Mouse (Mus musculus) left cerebral cortex, adult 9 months (tissue): ENCODE measurements around the gene Ifnab.

Experiments
- DNase-seq, 2 experiments: peaks; one replicate each; pipeline ENCODE4 v3.0.0; 2022; ENCODE audit warnings: low spot score in 2 of 2

Gene Ifnab

GRCm38 (mm10) chr4:88691259-88691658 lies at the start of gene Ifnab:
TSS of gene Ifnab (minus strand) at chr4:88691359.
- DNase-seq: no peak

GRCm38 (mm10) chr4:88739036-88739435 lies 47.9 kb upstream of the Ifnab start:
- no peak for DNase-seq

GRCm38 (mm10) chr4:88738480-88738879 lies 47.3 kb upstream of the Ifnab start:
- DNase-seq: peak in 1 of 2 experiments; percentile 62

GRCm38 (mm10) chr4:88727324-88727723 lies 36.2 kb upstream of the Ifnab start:
- no peak for DNase-seq

GRCm38 (mm10) chr4:88726727-88727126 lies 35.6 kb upstream of the Ifnab start:
- no peak for DNase-seq

GRCm38 (mm10) chr4:88723497-88724090 lies 32.4 kb upstream of the Ifnab start:
- no peak for DNase-seq

GRCm38 (mm10) chr4:88721791-88722721 lies 30.9 kb upstream of the Ifnab start, which contains the start of the genes Gm26566 and Klhl9:
TSS of gene Gm26566 (plus strand) at chr4:88721805.
TSS of gene Klhl9 (minus strand) at chr4:88722465.
- peak; percentile 61 to 84 for DNase-seq

- DNase-seq: no peak
Observed at GRCm38 (mm10) chr4:88718715-88719114, 27.6 kb upstream of the Ifnab start.

- no peak for DNase-seq
Observed at GRCm38 (mm10) chr4:88715059-88715458, 23.9 kb upstream of the Ifnab start.

GRCm38 (mm10) chr4:88714281-88714680 lies 23.1 kb upstream of the Ifnab start:
- no peak for DNase-seq

GRCm38 (mm10) chr4:88707128-88707826 lies 16.1 kb upstream of the Ifnab start:
- no peak for DNase-seq

GRCm38 (mm10) chr4:88705924-88706323 lies 14.8 kb upstream of the Ifnab start:
- no peak for DNase-seq

- no peak for DNase-seq
Observed at GRCm38 (mm10) chr4:88699301-88699700, 8.1 kb upstream of the Ifnab start.

- no peak for DNase-seq
Observed at GRCm38 (mm10) chr4:88698781-88699180, 7.6 kb upstream of the Ifnab start.

- no peak for DNase-seq
Observed at GRCm38 (mm10) chr4:88697753-88698152, 6.6 kb upstream of the Ifnab start.

GRCm38 (mm10) chr4:88697108-88697507 lies 5.9 kb upstream of the Ifnab start:
- no peak for DNase-seq

GRCm38 (mm10) chr4:88696237-88696884 lies 5.2 kb upstream of the Ifnab start:
- DNase-seq: peak in 1 of 2 experiments; percentile 75

- DNase-seq: no peak
Observed at GRCm38 (mm10) chr4:88693392-88693791, 2.2 kb upstream of the Ifnab start.

GRCm38 (mm10) chr4:88692537-88692936 lies 1.4 kb upstream of the Ifnab start:
- no peak for DNase-seq

GRCm38 (mm10) chr4:88683812-88684211 lies 7.3 kb downstream of the Ifnab start, which contains the start of gene Ifna2:
TSS of gene Ifna2 (minus strand) at chr4:88683912.
- DNase-seq: no peak

- no peak for DNase-seq
Observed at GRCm38 (mm10) chr4:88681353-88681752, 9.8 kb downstream of the Ifnab start.

GRCm38 (mm10) chr4:88680362-88680761 lies 10.8 kb downstream of the Ifnab start:
- DNase-seq: peak in 1 of 2 experiments; percentile 11
